Mouse (Mus musculus) midbrain, embryonic 15.5 days (tissue): ENCODE measurements around the gene Syt5. TPM values are rescaled to one million over a fixed set of nuclear protein-coding genes. Genes with fewer than 3 reads are reported as not detected.
A peak's percentile ranks its signal among the peaks of the same experiment; 100 is the strongest.

ENCODE experiments used
- ATAC-seq: fragments of 200-750 bp; cut with Nextera tagmentation; replicated peaks from 2 replicates; pipeline ENCODE4 v1.8.0; 2017; ENCODE audit warnings: moderate TSS enrichment
- H3K27ac ChIP-seq: fragments of 300-500 bp; sonication (generic); 2 replicates; pipeline ENCODE4 v1.5.1; 2015; ENCODE audit warnings: mild to moderate bottlenecking, inconsistent platforms
- H3K27me3 ChIP-seq: fragments of 300-500 bp; sonication (generic); replicated peaks from 2 replicates; pipeline ENCODE4 v1.6.1; 2015; ENCODE audit warnings: inconsistent platforms
- H3K36me3 ChIP-seq: fragments of 300-500 bp; sonication (generic); replicated peaks from 2 replicates; pipeline ENCODE4 v1.6.1; 2015; ENCODE audit warnings: inconsistent platforms
- H3K4me1 ChIP-seq: fragments of 300-500 bp; sonication (generic); 2 replicates; pipeline ENCODE4 v1.6.1; 2015; ENCODE audit warnings: inconsistent platforms
- H3K4me2 ChIP-seq: fragments of 300-500 bp; sonication (generic); 2 replicates; pipeline ENCODE4 v1.6.1; 2015; ENCODE audit warnings: inconsistent platforms, mild to moderate bottlenecking, moderate library complexity
- H3K4me3 ChIP-seq: fragments of 300-500 bp; sonication (generic); 2 replicates; pipeline ENCODE4 v1.5.1; 2015; ENCODE audit warnings: mild to moderate bottlenecking, inconsistent platforms
- H3K9ac ChIP-seq: fragments of 300-500 bp; sonication (generic); 2 replicates; pipeline ENCODE4 v1.6.1; 2015; ENCODE audit warnings: mild to moderate bottlenecking, inconsistent platforms
- H3K9me3 ChIP-seq: fragments of 300-500 bp; sonication (generic); 2 replicates; pipeline ENCODE4 v1.6.1; 2016; ENCODE audit warnings: inconsistent platforms
- WGBS: fragments of 180-500 bp; shearing (Covaris S2); methylation state at CpG from one replicate; pipeline ENCODE4 v1.1.7; 2015; ENCODE audit warnings: mixed read lengths; 5-methylcytosine and 5-hydroxymethylcytosine counted together
- polyA plus RNA-seq: library from polyadenylated mRNA; unstranded; fragments of >200 nt; fragmentation: Nextera tagmentation; extraction: Ambion mirVana; gene quantifications from 2 replicates; pipeline ENCODE4 v1.2.1, GENCODE M21; 2015

Gene Syt5
- polyA plus RNA-seq, 1 experiment from 2014 or later = 162 TPM

DNA sequence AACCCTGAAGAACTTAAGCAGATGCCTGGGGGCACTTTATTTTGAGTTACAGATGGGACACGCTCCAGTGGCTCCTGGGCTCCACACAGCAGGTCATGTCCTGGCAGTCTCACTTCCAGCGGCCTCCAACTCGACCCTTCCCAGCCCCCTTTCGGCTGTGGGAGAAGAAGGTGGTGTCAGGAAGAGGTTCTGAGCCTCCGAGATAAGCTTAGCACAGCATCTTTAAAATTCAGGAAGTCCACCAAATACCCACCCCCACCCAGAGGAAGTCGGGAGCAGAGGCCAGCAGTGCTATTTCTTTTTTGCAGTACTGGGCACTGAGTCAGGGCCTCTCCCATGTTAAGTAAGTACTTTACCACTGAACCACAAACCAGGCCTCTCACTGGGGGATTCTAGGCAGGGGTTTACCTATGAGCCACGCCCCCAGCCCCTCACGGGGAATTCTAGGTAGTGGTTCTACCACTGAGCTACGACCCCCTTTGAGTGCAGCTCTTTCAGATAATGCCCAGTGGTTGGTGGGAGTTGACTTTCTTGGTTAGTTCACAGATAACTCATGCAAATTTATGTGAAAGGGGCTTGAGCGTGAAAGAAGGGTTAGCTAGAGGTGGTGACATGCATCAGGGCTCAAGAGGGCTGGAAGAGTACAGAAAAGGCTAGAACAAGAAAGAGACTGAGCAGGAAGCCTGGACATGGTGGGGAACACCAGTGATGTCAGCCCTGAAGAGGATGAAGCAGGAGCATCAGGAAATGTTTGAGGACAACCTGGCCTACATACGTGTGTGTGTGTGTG is 42.5 kb downstream of the Syt5 start:
- H3K27ac ChIP-seq = no peak overlapping the region
- 58% methylated on average over 11 of the region's 11 CpGs for WGBS

DNA sequence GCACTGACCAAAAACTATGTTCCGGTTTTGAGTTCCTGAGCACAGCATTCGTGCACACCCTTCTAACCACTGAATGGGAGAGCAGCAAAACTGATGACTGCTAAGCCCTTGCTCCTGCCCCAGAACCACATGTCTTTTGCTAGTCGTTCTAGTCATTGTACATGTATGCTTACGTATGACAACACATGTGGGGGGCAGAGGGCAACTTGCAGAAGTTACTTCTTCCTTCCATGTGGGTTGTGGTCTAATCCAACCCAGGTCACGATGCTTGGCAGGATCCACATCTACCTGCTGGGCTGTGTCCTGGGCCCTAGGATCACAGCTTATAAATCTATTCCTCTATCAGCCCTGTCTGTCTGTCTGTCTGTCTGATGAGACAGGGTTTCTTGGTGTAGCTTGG is 43.5 kb downstream of the Syt5 start:
- 86% methylated on average over 5 of the region's 5 CpGs for WGBS
- H3K9me3 ChIP-seq = no peaks in the 10 kb centered on the region

More for the DNA sequence above, 42.5 kb downstream of the Syt5 start:
- Histone ChIP-seq H3K4me2 (no peak overlapping the region), H3K4me3 (no peak overlapping the region), H3K9me3 (no peaks in the 10 kb centered on the region), H3K27me3 (no peaks in the 10 kb centered on the region), H3K4me1 (peaks cover 17% of the 10 kb centered on the region), H3K9ac (no peak overlapping the region), H3K36me3 (no peaks in the 10 kb centered on the region)
- no peak for ATAC-seq

DNA sequence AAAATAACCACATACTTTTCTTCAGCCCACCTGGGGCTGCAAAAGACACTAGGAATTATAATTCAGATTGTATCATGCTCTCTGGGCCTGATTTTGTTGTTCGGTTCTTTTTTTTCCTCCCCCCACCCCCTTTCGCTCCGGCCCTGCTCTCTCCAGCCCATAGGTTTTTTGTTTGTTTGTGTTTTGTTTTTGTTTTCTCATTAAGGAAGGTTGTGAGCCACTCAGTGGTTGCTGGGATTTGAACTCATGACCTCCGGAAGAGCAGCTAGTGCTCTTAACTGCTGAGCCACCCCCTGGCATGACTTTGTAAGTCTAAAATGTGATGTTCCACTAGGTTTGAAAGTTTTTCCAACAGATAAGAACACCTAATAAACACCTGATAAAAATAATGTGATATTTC is 44.2 kb downstream of the Syt5 start:
- Histone ChIP-seq H3K27ac (no peak overlapping the region), H3K4me1 (peaks cover 34% of the 10 kb centered on the region), H3K4me3 (no peak overlapping the region), H3K9ac (no peak overlapping the region), H3K27me3 (no peaks in the 10 kb centered on the region), H3K9me3 (no peaks in the 10 kb centered on the region), H3K4me2 (peak overlapping the region; percentile 64; the same call in 1 of the 2 replicates), H3K36me3 (no peaks in the 10 kb centered on the region)
- 80% methylated on average over 4 of the region's 4 CpGs for WGBS
- no peak for ATAC-seq

More for the DNA sequence above, 43.5 kb downstream of the Syt5 start:
- no peak overlapping the region for H3K4me3 ChIP-seq
- no peak for ATAC-seq
- no peaks in the 10 kb centered on the region for H3K36me3 ChIP-seq
- H3K27ac ChIP-seq = no peak overlapping the region
- no peak overlapping the region for H3K9ac ChIP-seq
- no peaks in the 10 kb centered on the region for H3K27me3 ChIP-seq
- H3K4me1 ChIP-seq = peaks cover 27% of the 10 kb centered on the region
- no peak overlapping the region for H3K4me2 ChIP-seq

DNA sequence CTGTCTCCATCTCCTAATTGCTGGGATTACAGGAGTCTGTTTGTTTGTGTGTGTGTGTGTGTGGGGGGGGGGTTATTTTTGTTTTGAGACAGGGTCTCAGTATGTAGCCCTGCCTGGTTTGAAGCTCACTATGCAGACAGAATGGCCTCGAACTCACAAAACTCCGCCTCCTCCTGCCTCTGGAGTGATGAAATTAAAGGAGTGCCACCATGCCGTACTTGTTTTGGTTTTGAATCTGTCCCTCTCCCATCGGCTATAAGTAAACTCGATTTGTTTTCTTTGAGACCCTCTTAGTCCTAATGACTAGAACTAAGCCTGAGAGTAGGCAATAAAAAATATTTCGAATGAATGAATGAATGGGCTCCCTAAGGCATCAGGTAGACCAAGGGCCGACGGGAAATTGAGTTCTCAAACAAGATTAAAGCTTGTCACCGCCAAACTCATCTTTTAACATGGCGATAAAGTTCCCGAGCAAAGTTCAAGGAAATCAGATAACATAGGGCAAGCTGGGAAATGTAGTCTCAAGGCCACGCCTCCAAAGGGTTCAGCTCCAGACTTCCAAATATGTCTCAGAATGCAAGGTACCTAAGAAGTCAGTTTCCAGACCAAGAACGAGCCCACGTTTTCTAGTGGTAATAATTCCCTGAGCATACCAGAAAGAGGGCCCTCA is 44.8 kb downstream of the Syt5 start:
- H3K9ac ChIP-seq = peak overlapping the region; percentile 83
- peak; percentile 15 for ATAC-seq

DNA sequence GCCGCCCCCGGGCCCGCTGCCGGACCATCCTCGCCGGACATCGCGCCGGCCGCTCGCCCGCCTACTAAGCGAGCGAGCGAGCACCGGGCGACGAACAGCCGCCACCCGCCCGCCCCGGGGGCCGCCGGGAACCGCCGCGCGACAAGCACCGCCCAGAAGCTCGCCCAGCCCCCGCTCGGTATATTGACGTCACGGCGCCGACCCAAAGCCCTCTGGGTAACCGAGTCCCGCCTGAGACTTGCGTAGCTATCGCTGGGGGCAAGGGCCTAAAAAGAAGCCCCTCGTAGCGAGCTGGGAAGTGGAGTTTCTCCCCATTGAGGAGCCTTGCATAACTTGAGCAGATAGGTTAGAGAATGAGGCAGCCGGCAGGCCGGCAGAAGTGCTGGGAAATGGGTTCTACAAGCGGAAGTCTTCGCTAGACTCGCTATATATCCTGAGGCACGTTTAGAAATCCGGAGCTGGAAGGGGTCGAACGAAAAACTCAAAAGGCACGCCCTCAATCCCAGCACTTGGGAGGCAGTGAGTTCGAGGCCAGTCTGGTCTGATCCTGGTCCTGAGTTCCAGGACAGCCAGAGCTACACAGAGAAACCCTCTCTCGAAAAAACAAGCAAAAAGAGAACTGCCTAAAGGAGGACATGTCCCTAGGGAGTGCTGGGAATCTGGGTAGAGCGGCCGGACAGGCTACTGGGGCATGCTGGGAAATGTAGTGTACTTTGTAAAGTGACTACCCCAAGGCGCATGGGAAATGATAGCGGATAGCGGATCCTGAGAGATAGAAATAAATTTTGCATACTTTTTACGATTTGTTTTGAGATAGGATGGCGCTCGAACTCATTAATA is 45.6 kb downstream of the Syt5 start, which contains the start of gene Ppp1r12c:
Gene Ppp1r12c, minus strand, starts transcription at position 123 of the 840 bp plus-strand sequence.
- under 1% methylated on average over 62 of the region's 62 CpGs for WGBS
- peak; percentile 95 for ATAC-seq
- H3K27me3 ChIP-seq = no peaks in the 10 kb centered on the region
- peaks cover 44% of the 10 kb centered on the region for H3K4me1 ChIP-seq
- H3K36me3 ChIP-seq = no peaks in the 10 kb centered on the region
- H3K9me3 ChIP-seq = no peaks in the 10 kb centered on the region
- peak within 1 kb of the TSS; percentile 83 for H3K9ac ChIP-seq
- H3K4me2 ChIP-seq = peak within 1 kb of the TSS; percentile 64
- H3K4me3 ChIP-seq = peak within 1 kb of the TSS; percentile 80
- peak within 1 kb of the TSS; percentile 90 for H3K27ac ChIP-seq

More for the DNA sequence above, 44.8 kb downstream of the Syt5 start:
- Histone ChIP-seq H3K4me1 (peaks cover 40% of the 10 kb centered on the region), H3K27ac (peak overlapping the region; percentile 90), H3K9me3 (no peaks in the 10 kb centered on the region), H3K4me3 (peak overlapping the region; percentile 80), H3K36me3 (no peaks in the 10 kb centered on the region), H3K27me3 (no peaks in the 10 kb centered on the region), H3K4me2 (peak overlapping the region; percentile 64)
- 8% methylated on average over 14 of the region's 14 CpGs for WGBS

DNA sequence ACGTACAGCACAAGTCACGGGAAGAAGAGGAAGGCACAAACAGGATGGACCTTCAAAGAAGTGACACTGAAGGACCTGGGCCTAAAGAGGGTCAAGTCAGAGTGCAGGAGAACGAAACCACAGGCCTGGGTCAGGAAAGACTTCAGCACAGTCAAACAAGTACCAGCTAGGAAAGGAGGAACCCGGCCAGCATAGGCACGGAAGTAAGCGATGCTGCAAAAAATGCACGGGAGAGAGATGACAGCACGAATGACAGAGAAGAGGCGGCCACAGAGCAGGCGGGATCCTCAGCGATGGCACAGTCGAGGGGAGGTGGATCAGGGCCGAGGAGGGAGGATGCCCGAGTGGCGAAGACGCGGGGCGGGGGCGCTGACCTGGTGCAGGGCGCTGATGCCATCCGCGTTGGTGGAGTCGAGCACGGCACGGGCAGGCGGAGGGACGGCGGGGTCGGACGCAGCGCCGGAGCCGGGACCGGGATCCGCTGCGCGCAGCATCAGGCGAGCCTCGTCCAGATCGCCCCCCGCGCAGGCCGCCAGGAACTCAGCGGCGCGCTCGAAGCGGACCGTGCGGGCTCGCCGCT is 46.4 kb downstream of the Syt5 start:
- peak overlapping the region; percentile 83 for H3K9ac ChIP-seq
- no peaks in the 10 kb centered on the region for H3K36me3 ChIP-seq
- no peaks in the 10 kb centered on the region for H3K9me3 ChIP-seq
- peak overlapping the region; percentile 64 for H3K4me2 ChIP-seq
- H3K4me3 ChIP-seq = peak overlapping the region; percentile 80
- peaks cover 44% of the 10 kb centered on the region for H3K4me1 ChIP-seq
- 1% methylated on average over 38 of the region's 52 CpGs for WGBS
- no peaks in the 10 kb centered on the region for H3K27me3 ChIP-seq
- H3K27ac ChIP-seq = peak overlapping the region; percentile 90
- ATAC-seq = peak; percentile 70

DNA sequence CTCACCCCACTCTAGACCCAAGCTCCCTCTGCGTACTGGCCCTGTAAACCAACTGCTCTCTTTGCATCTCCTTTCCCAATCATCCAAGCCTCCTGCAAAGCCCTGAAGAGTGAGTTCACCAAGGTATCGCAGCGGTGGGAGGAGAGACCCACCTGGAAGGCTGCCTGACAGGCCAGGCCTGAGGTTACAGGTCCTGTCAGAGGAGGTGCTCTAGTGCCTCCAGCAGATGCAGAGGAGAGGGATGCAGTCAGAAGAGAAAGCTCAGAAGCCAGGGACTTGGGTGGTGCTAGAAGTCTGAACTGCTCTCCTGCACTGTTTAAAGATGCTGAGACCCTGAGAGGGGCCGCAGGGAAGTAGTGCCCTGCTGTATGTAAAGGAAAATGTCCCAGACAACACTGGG is 48.3 kb downstream of the Syt5 start:
- H3K4me3 ChIP-seq = peak overlapping the region; percentile 80
- 83% methylated on average over 4 of the region's 4 CpGs for WGBS
- no peaks in the 10 kb centered on the region for H3K27me3 ChIP-seq
- no peak for ATAC-seq
- no peaks in the 10 kb centered on the region for H3K36me3 ChIP-seq
- H3K9ac ChIP-seq = peak overlapping the region; percentile 29; the same call in 1 of the 2 replicates
- H3K9me3 ChIP-seq = no peaks in the 10 kb centered on the region
- no peak overlapping the region for H3K27ac ChIP-seq
- H3K4me1 ChIP-seq = peaks cover 44% of the 10 kb centered on the region
- peak overlapping the region; percentile 64 for H3K4me2 ChIP-seq

DNA sequence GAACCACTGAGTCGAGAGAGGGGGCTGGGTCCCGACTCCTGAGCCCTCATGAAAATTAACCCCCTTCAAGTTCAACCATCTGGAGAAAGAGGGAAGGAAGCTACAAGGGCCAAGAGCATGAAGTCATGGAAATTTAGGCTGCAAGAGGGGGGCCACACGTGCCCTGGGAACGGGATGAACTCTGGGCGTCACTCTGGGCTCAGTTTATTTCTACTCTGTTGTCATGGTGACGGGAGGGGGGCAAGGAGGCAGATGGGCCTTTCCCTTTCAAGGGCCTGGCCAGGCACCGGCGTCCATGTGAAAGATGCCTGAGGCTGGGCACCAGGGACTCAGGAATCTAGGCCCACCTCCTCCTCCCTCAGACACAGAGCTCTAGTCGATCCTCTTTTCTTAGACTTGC is 49.1 kb downstream of the Syt5 start:
- Histone ChIP-seq H3K9me3 (no peaks in the 10 kb centered on the region), H3K27ac (no peak overlapping the region), H3K27me3 (no peaks in the 10 kb centered on the region), H3K36me3 (no peaks in the 10 kb centered on the region), H3K4me3 (no peak overlapping the region), H3K9ac (no peak overlapping the region), H3K4me2 (peak overlapping the region; percentile 64), H3K4me1 (peaks cover 44% of the 10 kb centered on the region)
- 5% methylated on average over 9 of the region's 9 CpGs for WGBS
- ATAC-seq = no peak

DNA sequence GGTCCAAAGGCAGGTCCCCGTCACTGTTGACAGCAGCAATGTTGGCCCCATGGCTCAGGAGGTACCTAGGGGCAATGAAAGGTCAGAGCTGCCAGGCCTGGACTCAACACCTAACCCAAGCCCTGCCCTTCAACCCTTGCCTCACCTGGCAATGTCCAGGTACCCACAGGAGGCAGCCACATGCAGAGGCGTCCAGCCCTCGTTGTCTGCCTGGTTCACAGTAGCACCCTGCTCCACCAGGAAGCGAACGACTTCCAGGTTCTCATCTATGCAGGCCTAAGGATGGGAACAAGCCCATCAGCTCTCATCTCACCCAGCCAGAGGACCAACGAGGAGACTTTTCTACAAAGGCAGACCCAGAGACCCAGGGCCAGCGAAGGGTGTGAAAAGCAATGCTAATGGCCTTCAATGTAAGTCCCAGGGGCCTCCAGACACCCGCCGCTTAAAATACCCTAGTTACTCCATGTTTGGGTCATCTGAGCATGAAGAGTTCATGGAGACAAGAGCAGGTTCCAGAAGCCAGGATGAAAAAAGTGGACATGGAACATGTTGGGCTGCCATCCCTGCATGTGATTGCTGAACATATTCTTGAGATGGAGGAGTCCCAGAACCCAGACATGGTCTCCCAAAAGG is 50.0 kb downstream of the Syt5 start:
- WGBS = 95% methylated on average over 9 of the region's 9 CpGs
- H3K27me3 ChIP-seq = no peaks in the 10 kb centered on the region
- H3K4me3 ChIP-seq = no peak overlapping the region
- H3K36me3 ChIP-seq = no peaks in the 10 kb centered on the region
- no peak overlapping the region for H3K4me2 ChIP-seq
- no peak overlapping the region for H3K9ac ChIP-seq
- no peak for ATAC-seq
- H3K9me3 ChIP-seq = no peaks in the 10 kb centered on the region
- no peak overlapping the region for H3K27ac ChIP-seq
- peaks cover 41% of the 10 kb centered on the region for H3K4me1 ChIP-seq

DNA sequence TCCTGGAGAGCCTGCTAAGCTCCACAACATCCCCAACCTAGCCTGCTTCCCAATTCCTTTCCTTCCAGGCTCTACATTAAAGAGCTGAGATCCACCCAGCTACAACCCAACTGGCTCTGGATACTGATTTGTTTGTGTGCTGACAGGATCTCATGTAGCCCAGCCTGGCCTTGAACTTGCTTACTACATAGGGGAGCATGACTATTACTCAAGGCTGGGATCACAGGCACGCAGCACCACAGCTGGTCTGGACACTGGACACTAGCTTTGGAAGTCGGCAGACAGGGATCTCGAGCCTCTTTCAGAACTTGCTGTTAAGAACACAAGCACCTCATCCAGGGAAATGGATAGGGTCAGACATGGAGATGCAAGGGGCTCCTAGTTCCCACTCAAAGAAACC is 50.9 kb downstream of the Syt5 start:
- H3K4me2 ChIP-seq = no peak overlapping the region
- no peak overlapping the region for H3K4me3 ChIP-seq
- no peak overlapping the region for H3K9ac ChIP-seq
- H3K27ac ChIP-seq = no peak overlapping the region
- no peak for ATAC-seq
- H3K36me3 ChIP-seq = no peaks in the 10 kb centered on the region
- H3K27me3 ChIP-seq = no peaks in the 10 kb centered on the region
- H3K9me3 ChIP-seq = no peaks in the 10 kb centered on the region
- WGBS = 94% methylated on average over 3 of the region's 3 CpGs
- peaks cover 37% of the 10 kb centered on the region for H3K4me1 ChIP-seq

DNA sequence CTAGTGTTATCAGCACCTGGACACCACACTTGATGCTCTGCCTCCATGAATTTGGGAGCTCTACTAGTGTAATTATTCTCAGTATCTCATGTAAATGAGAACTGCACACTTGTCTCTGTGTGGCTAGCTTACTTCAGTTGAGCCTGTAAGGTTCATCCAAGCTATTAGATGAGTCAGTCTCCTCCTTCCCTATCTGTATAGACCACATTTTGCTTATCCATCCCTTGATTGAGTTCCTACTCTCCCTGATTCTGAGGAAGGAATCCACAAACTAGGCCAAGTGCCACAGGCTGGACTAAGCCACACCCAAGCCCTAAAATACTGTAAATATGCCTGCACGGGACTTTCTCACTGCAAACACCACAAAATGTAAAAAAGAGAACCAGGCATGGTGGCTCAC is 53.4 kb downstream of the Syt5 start:
- no peaks in the 10 kb centered on the region for H3K9me3 ChIP-seq
- no peak for ATAC-seq
- no peak overlapping the region for H3K4me2 ChIP-seq
- H3K4me3 ChIP-seq = no peak overlapping the region
- H3K9ac ChIP-seq = no peak overlapping the region
- H3K36me3 ChIP-seq = peaks cover 6% of the 10 kb centered on the region; the same call in 1 of the 2 replicates
- no peak overlapping the region for H3K27ac ChIP-seq
- no peaks in the 10 kb centered on the region for H3K27me3 ChIP-seq
- H3K4me1 ChIP-seq = peaks cover 18% of the 10 kb centered on the region
- 90% methylated on average over 1 of the region's 1 CpGs for WGBS
